Mouse (Mus musculus) layer of hippocampus, postnatal 10 days (tissue): ENCODE results near the gene Abcc12. TPM values are rescaled to one million over a fixed set of nuclear protein-coding genes. Genes with fewer than 3 reads are reported as not detected.
A peak's percentile ranks its signal among the peaks of the same experiment; 100 is the strongest.

Experiments used
- DNase-seq, 2 experiments: peaks; one replicate each; pipeline ENCODE4 v3.0.0; 2021; ENCODE audit warnings: low spot score in 2 of 2
- total RNA-seq, 2 experiments: library from RNA; stranded (reverse); gene quantifications; 2 replicates each; pipeline ENCODE4 v1.2.3; 2021

Abcc12 gene
- total RNA-seq, 2 experiments from 2014 or later = 0.67 to 0.80 TPM

- DNase-seq = no peak
Observed at GRCm38 (mm10) chr8:86514203-86514602, 66.3 kb downstream of the Abcc12 start.

- DNase-seq = no peak
Observed at GRCm38 (mm10) chr8:86512886-86513285, 67.6 kb downstream of the Abcc12 start.

GRCm38 (mm10) chr8:86512131-86512792, 68.2 kb downstream of the Abcc12 start:
- no peak for DNase-seq

- no peak for DNase-seq
Observed at GRCm38 (mm10) chr8:86501341-86501740, 79.1 kb downstream of the Abcc12 start.

- DNase-seq = no peak
Observed at GRCm38 (mm10) chr8:86495056-86495455, 85.4 kb downstream of the Abcc12 start.

- DNase-seq = no peak
Observed at GRCm38 (mm10) chr8:86493841-86494240, 86.6 kb downstream of the Abcc12 start.

- no peak for DNase-seq
Observed at GRCm38 (mm10) chr8:86485411-86485810, 95.1 kb downstream of the Abcc12 start.

GRCm38 (mm10) chr8:86484244-86484643, 96.2 kb downstream of the Abcc12 start:
- no peak for DNase-seq

GRCm38 (mm10) chr8:86482116-86482515, 98.4 kb downstream of the Abcc12 start:
- no peak for DNase-seq

- DNase-seq = peak; percentile 56 to 76
Observed at GRCm38 (mm10) chr8:86475711-86476438, 104.6 kb downstream of the Abcc12 start.

GRCm38 (mm10) chr8:86474461-86474860, 106.0 kb downstream of the Abcc12 start:
- no peak for DNase-seq

GRCm38 (mm10) chr8:86473121-86473520, 107.4 kb downstream of the Abcc12 start:
- DNase-seq = peak in 1 of 2 experiments; percentile 16

- no peak for DNase-seq
Observed at GRCm38 (mm10) chr8:86470717-86471116, 109.8 kb downstream of the Abcc12 start.

- DNase-seq = no peak
Observed at GRCm38 (mm10) chr8:86463215-86463614, 117.3 kb downstream of the Abcc12 start.

- DNase-seq = no peak
Observed at GRCm38 (mm10) chr8:86460372-86460771, 120.1 kb downstream of the Abcc12 start.

GRCm38 (mm10) chr8:86453697-86454480, 126.6 kb downstream of the Abcc12 start:
- DNase-seq = peak in 1 of 2 experiments; percentile 7

GRCm38 (mm10) chr8:86449870-86450515, 130.5 kb downstream of the Abcc12 start:
- DNase-seq = peak in 1 of 2 experiments; percentile 1

GRCm38 (mm10) chr8:86445516-86445915, 135.0 kb downstream of the Abcc12 start:
- peak in 1 of 2 experiments; percentile 7 for DNase-seq

GRCm38 (mm10) chr8:86443744-86444143, 136.7 kb downstream of the Abcc12 start:
- DNase-seq = peak in 1 of 2 experiments; percentile 34

GRCm38 (mm10) chr8:86438983-86439299, 141.5 kb downstream of the Abcc12 start:
- no peak for DNase-seq
